Mouse (Mus musculus): ENCODE measurements around the gene Ssbp1. TPM values are rescaled to one million over a fixed set of nuclear protein-coding genes. Genes with fewer than 3 reads are reported as not detected.
A peak's percentile ranks its signal among the peaks of the same experiment; 100 is the strongest.

Ssbp1 gene
- 190 and 207 TPM in 2 replicates for polyA plus RNA-seq (2015; fragmentation: Nextera tagmentation; extraction: Ambion mirVana)

DNA sequence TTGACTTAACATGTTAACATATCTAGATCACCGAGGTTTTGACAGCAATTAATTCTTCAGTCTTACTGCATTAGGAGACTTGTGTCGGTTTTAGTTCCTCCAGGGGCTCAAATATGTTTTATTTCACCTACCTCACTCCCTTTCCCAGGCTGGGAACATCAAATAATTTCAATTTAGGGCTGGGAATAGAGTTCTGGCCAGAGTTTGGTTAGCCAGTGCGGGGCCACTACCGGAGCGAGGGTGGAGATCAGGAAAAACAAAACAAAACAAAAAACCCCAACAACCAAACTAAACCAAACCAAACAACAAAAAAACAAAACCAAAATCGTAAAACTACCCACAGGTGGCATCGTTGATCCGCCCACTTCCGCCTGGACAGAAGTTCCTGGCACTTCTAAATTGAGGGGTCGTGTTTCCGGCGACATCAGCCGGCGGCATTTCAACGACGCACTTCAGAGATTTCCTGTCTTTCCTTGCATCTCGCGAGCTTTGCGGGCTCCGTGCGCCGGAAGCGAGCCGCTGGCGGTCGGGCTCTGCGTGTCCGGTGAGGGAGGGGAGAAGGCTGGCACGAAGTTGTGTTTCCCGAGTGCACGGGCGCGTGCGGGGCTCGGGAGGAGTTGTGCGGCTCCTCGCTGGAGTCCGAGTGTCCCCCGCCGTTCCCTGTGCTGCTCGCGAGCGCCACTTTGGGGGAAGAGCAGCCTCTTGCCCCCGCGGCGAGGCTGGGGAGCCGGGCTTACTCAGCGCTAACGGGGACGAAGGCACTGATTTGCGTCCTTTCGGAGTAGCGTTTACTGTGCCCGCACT lies at the start of gene Ssbp1:
Ssbp1 (plus strand) TSS at position 437 of the 804 bp plus-strand sequence.
- peak; percentile 97 for DNase-seq (ENCODE audit: low spot score)

- DNase-seq (ENCODE audit: low spot score) = no peak
These were observed 48.1 kb upstream of the Ssbp1 start for GRCm38 (mm10) chr6:40423013-40423412.

DNA sequence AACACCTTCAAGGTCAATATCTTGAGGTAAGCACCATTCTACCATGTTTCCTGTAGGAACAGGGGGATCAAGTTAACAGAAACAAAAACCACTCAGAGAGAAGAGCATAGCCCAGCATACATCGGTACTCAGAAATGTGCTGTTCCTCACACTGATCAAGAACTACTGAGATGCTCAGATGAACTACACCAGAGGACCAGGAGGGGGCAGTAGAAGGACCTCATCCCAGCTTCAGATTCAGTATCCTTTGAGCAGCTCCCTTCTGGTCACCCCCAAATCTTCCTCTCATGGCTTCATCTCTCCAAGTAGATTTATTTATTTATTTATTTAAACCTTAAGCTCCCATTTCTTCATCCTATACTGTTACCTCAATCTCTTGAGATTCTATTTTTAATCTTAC lies 47.4 kb upstream of the Ssbp1 start:
- DNase-seq (ENCODE audit: low spot score) = peak; percentile 67

DNA sequence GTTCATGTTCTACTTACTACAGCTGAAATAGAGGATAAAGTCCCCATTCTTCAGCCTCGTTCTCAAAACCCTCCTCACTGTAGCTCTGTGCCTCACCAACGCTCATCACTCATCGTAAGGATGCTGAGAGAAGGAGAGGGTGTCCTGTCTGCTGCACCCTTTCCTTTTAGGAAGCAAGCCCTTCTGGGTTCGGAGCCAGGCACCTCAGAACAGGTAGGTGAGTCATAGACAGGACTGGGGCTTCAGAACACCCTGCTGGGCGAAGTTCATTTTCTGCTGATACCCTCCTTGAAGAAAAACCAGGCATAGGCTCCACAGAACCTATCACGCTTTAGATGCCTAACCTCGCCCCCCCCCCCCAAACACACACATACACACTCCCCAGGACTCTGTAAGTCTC lies 43.7 kb upstream of the Ssbp1 start:
- no peak for DNase-seq (ENCODE audit: low spot score)

- DNase-seq (ENCODE audit: low spot score) = no peak
These were observed 42.5 kb upstream of the Ssbp1 start for GRCm38 (mm10) chr6:40428696-40429095.

DNA sequence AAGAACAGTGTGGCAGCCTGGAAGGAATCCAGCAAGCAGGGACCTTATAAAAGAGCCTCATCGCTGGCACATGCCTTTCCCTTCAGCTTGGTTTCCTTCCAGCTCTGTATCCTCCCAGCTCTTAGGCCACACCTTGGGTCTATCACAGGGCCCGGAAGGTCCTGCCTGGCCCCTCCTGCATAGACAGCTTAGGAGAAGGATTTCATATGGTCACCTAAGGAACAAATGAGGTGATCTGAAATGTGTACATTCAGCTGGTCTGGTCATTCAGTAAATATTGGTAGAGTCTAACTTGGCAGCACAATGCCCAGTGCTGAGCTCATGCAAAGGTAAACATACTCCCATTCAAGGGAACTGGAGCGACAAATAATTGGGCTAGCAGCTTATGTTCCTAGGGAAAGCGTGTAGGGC lies 41.6 kb upstream of the Ssbp1 start:
- DNase-seq (ENCODE audit: low spot score) = no peak

DNA sequence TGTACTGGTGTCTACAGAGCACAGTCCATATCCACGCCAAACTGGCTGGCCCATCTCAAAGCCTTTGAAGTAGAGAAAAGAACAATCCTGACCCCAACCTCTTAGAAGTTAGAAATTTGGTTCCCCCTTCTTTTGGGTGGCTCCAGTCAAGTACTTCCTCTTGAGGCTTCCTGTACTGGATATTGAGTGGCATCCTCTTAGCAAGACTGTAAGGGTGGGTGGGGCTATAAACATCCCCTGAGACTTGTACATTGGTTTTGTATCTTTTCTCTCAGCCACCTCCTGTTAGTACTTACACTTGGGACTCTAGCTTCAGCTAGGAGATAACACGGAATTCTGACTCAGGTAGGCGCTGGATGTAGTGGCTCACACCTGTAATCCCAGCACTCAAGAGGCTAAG lies 40.9 kb upstream of the Ssbp1 start:
- peak; percentile 19 for DNase-seq (ENCODE audit: low spot score)

GRCm38 (mm10) chr6:40430878-40431277 lies 40.3 kb upstream of the Ssbp1 start:
- DNase-seq (ENCODE audit: low spot score) = no peak

DNA sequence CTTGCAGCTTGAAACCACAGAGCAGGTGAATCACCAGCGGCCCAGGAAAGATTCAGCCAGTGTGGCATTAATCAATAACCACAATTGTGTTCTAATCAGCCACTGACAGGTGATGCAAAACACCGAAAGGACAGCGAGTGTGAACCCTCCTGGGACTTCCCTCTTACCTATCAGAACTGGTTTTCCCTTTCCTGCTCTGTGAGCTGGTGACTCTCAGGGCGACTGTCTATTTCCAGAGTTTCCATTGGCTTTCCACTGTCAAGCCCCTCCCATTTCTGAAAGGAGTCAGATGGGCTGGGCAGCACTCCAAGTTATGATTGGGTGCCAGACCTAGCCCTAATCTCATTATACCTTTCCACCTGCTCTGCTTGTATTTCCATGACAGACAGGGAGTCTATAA lies 39.8 kb upstream of the Ssbp1 start:
- no peak for DNase-seq (ENCODE audit: low spot score)

GRCm38 (mm10) chr6:40431812-40432211 lies 39.3 kb upstream of the Ssbp1 start:
- no peak for DNase-seq (ENCODE audit: low spot score)

GRCm38 (mm10) chr6:40432346-40433275 lies 38.5 kb upstream of the Ssbp1 start:
- DNase-seq (ENCODE audit: low spot score) = no peak

- DNase-seq (ENCODE audit: low spot score) = no peak
These were observed 36.5 kb upstream of the Ssbp1 start for GRCm38 (mm10) chr6:40434697-40435096.

DNA sequence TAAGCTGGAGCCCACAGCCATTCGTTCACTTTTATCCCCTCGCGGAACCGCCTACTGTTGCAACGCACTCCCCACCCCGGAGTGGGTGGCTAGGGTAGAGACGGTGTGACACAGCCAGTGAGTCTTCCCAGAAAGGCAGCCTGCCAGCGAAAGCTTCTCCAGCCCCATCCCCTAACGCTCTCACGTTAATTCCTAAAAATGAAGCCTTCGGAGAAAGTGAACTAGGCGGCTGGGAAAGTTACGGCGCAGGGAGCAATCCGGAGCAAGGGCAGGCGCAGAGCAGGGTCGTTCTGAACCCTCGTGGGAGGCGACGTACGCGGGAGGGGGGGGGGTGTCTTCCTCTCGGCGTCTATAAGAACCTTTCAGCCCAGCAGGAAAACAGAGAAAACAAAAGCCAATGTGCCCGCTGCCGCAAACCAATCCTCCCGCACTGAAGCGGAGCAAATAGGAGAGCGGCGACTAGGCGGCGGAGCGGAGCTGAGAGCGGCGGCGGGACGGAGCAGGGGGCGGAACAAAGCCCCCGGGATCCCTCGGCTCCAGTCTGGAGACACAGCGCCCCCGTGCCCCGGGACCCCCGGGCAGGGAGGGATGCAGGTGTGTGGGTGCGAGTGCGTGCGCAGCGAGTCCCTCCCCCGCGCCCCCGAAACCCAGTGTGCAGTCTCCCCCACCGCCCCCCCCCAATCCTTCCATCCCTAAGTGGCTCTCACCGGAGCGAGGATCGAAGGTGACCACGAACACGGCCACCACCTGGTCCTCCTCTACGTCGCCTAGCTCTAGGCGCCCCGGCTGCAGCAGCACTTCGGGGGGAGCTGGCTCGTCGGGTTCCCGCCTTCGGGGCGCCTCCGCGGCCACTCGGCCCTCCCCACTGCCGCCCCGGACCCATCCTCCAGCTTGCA lies 35.8 kb upstream of the Ssbp1 start:
- DNase-seq (ENCODE audit: low spot score) = peak; percentile 60

GRCm38 (mm10) chr6:40436047-40436483 lies 35.1 kb upstream of the Ssbp1 start, which contains the start of gene E330009J07Rik:
Gene E330009J07Rik (minus strand): TSS chr6:40436135.
- peak; percentile 71 for DNase-seq (ENCODE audit: low spot score)

- DNase-seq (ENCODE audit: low spot score) = no peak
These were observed 32.2 kb upstream of the Ssbp1 start, which contains the start of gene Wee2 for GRCm38 (mm10) chr6:40438936-40439335. Gene Wee2 (plus strand): TSS chr6:40439088.

GRCm38 (mm10) chr6:40439731-40440130 lies 31.4 kb upstream of the Ssbp1 start:
- peak; percentile 73 for DNase-seq (ENCODE audit: low spot score)

DNA sequence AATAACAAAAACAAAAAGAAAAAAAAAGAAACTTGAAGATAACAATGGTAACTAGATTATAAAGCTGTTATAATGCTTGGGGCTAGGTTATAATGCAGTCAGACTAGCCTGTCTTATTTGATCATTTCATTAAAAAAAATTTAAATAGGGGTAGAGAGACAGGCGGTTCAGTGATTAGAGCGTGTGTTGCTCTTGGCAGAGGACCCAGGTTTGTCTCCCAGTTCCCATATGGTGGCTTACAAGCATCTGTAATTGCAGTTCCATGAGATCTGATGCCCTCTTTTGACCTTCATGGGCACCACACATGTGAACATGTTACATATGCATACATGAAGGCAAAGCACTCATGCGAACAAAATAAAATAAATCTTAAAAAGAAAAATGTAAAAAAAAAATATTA lies 29.9 kb upstream of the Ssbp1 start:
- DNase-seq (ENCODE audit: low spot score) = no peak

- no peak for DNase-seq (ENCODE audit: low spot score)
These were observed 29.4 kb upstream of the Ssbp1 start for GRCm38 (mm10) chr6:40441755-40442154.

DNA sequence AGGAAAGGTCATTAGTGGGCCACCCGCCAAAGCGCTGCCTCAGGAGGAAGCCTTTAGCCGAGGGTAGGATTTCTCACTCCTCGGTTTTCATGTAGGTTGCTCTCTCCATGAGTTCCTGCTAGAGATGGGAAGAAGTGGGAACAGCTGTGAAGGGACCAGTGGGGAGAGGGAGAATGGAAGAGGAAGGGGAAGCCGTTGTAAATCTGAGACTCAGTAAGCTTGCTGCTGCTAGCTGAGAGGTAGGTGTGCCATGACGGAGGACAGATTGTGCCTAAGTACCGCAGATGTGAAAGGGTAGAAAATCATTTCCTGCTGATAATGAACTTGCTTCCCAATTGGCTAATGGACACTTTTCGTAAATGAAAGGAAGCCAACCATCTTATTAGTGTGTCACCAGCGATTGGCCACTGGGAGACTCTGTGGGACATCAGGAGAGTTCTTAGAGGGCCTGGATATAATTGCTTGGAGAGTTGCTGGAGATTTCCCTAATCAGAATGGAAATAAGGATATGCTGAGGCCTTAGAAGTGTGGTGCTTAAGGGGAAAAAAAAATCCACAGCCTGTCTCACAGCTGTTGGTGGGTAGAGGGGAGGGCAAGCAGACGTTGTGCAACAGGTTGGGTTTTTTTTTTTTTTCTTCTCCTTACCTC lies 27.7 kb upstream of the Ssbp1 start:
- DNase-seq (ENCODE audit: low spot score) = no peak

DNA sequence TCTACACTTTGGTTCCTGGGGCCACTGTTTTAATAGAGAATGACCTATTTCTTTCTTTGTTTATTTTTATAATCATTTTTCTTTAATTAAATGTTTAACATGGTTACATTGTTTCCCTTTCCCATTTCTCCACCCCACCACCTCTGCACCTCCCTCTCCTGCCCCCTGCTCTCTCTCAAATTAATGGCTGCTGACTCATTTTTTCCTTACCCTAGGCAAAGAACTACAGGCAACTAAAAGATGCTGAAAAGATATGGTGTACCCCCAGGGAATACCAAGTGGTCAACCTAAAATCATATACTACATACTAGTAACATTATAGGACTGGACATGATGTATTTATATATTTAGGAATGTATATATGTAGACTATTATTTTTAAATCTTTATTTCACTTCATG lies 22.5 kb upstream of the Ssbp1 start:
- DNase-seq (ENCODE audit: low spot score) = no peak

All from thymus, postnatal 0 days (tissue).